Mouse (Mus musculus): Measurements from ENCODE around the gene Retreg2.
A peak's percentile ranks its signal among the peaks of the same experiment; 100 is the strongest.

Retreg2 gene

DNA sequence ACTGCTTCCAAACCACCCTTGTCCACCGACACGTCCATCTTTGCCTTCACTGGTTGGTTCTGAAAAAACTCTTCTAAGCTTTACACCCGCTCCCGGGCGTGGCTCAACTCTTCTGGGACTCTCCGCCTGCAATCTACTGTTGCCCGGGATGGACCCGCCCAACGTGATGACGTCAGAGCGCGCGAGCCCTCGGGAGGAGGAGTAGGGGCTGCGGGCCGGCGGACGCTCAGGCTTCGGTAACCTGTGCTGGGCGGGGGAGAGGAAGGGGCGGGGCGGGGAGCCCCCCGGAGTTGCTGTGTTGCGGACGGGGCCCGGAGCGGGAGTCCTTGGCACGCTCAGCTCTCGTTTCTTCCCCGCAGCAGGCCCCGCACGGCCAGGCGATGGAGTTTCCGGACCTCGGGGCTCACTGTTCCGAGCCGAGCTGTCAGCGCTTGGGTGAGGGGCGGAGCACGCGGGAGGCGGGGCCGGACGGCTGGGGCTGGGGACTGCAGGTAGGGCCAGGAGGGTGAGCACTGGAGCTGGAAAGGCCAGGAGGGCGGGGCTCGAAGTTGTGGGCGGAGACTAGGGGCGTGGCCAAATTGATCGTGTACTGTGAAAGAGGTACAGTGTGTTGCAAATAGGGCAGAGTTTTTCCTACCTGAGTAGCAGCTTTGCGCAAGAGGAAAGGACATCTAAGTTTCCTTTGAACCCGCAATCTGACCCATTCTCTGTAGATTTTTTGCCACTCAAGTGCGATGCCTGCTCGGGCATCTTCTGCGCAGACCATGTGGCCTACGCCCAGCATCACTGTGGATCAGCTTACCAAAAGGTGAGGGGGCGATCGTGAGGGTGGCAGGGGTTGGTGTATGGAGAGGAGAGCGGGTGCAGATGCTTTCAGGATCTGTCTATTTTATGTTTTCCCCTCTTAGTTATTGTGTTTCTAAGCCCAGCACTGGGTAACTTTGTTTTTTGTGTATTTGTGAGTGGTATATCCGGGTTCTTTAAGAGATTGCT, 26.2 kb downstream of the Retreg2 start, which contains the start of gene Zfand2b:
Zfand2b (plus strand) TSS at position 175 of the 993 bp plus-strand sequence.
- DNase-seq (ENCODE audit: low spot score in 2 of 2) = peak; percentile 94 to 96

DNA sequence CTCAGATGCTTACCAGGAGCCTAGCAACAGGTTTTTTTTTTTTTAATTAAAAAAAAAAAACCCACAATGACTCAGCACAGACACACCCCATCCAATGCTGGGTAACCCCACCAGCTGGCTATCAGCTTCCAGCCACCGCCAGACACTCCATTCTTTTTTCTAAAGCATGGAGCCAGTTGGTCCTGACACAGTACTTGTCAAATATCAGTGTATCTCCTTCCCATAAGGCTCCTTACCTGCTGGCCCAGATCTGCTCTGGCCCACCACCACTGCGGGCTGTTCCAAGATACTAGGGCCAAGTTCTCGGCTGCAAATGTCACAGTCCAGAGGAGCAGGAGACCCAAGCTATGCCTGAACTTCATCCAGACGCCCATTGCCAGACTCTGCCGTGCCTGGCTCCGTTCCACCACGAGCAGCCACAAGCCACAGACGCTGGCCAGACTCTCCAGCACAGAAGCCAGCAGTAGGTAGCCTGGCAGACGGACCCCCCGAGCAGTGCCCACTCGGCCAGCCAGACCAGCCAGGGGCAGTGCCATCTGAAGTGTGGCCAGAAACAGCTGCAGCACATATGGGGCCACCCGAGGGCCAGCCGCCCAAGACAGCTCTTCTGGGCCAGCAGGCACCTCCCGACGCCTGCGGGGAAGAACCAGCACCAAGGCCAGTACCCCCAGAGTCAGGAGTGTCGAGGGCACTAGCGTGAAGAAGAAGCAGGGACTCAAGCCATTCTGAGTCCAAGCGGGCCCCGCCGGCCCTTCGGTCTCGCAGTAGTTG, 36.9 kb downstream of the Retreg2 start:
- DNase-seq (ENCODE audit: low spot score in 2 of 2) = peak; percentile 31 to 36

- peak; percentile 91 to 92 for DNase-seq (ENCODE audit: low spot score in 2 of 2)
Observed at GRCm38 (mm10) chr1:75180105-75180590, 37.6 kb downstream of the Retreg2 start, which contains the start of gene Abcb6. Gene Abcb6 (minus strand): TSS chr1:75180392.

DNA sequence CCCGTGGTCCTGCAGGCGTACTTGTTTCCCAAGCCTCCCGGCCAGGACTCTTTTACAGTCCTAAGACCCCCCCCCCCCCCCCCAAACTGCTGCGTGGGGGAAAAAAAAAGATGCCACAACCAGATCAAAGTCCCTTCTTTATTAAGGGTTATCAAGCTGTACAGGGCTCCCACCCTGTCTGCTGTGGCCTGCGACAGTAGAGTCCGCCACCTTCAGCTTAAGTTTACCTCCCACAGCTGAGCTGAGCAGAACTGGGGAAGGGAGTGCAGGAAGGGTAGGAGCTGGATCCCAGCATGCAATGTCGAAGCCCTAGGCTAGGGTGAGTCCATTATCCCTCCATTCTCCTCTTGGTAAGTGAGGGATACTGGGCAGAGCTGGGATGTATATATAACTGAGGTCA, 38.2 kb downstream of the Retreg2 start:
- no peak for DNase-seq (ENCODE audit: low spot score in 2 of 2)

DNA sequence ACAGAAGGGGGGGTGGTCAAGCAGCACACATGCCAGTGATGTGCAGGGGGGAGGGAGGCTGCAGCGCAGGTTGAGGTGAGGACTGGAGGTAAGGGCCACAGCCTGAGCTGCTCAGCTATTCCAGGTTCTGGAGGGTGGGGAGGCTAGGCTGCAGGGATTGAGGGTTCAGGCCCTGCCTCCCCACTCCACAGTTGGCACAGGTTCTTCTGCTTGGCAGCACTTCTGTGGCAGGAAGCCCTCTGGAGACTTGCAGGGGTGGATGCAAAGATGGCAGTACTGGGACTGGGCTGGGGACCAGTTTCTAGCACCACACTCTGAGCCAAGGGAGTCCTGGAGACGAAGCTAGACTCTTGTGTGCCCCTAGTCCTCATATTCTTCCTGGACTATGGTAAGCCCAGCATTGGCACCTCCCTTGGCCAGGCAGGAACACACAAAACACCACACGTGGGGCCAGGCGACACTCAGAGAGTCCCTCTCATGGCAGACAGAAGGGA, 38.8 kb downstream of the Retreg2 start:
- DNase-seq (ENCODE audit: low spot score in 2 of 2) = no peak

GRCm38 (mm10) chr1:75182160-75182559, 39.6 kb downstream of the Retreg2 start:
- no peak for DNase-seq (ENCODE audit: low spot score in 2 of 2)

DNA sequence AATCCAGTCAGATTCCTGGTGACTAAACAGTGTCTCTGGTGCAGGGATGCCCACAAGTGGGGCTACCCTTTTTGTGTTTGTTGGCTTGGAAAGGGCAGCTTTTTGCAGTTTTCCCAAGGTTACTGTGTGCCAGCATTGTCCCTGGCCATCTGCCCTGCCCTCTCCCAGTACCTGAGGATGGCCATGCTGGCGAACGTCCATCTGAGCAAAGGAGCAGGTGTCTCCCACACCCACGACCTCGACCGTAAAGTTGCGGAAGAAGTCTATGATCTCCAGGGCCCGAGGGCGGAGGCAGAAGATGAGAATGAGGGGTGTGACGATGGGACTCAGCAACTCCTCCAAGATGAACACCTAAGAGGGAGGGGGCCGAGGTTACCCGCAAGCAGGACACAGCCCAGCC, 42.9 kb downstream of the Retreg2 start:
- no peak for DNase-seq (ENCODE audit: low spot score in 2 of 2)

GRCm38 (mm10) chr1:75187126-75187525, 44.5 kb downstream of the Retreg2 start:
- no peak for DNase-seq (ENCODE audit: low spot score in 2 of 2)

- no peak for DNase-seq (ENCODE audit: low spot score in 2 of 2)
Observed at GRCm38 (mm10) chr1:75187914-75188483, 45.4 kb downstream of the Retreg2 start.

DNA sequence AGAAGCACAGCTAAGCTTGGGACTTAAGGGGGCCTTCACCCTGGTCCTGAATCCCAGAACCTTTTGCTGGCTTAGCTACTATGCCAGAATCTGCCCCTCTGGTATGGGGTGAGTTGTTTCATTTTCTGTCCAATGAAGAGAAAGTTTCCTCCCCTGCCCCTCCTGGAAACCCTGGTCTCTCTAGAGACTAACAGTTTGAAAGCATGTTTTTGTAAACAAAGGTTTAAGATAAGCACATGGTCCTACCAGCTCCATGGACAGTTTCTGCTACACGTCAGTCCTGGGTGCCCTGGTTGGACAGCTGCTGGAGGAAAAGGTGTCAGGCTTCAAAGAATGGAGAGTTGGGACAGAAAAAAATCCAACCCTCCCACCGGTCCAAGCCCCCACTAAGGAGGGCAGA, 48.0 kb downstream of the Retreg2 start:
- no peak for DNase-seq (ENCODE audit: low spot score in 2 of 2)

DNA sequence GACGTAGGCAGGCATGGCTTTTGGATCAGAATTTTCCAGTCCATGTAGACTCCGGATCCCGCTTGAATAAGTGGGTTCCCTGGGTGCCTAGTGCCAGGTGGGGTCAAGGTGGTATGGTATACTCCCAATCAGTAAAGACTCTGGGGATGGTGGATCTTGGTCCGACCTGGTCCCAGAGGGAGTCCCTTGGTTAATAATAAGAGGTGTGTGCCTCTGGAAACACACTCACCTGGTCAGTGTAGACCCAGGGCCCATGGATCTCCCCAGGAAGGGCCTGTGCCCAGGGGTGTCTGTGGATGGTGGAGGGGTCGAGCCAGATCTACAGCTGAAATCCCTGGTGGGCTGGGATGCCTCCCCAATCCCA, 48.7 kb downstream of the Retreg2 start:
- DNase-seq (ENCODE audit: low spot score in 2 of 2) = no peak

GRCm38 (mm10) chr1:75191622-75192402, 49.2 kb downstream of the Retreg2 start, which contains the start of the genes Ankzf1 and Atg9a:
Gene Ankzf1 (plus strand): TSS chr1:75192151.
Gene Atg9a (minus strand): TSS chr1:75192196.
- peak; percentile 98 to 99 for DNase-seq (ENCODE audit: low spot score in 2 of 2)

- peak in 1 of 2 experiments; percentile 45 for DNase-seq (ENCODE audit: low spot score in 2 of 2)
Observed at GRCm38 (mm10) chr1:75192452-75192851, 49.9 kb downstream of the Retreg2 start.
